Mouse (Mus musculus) lung, postnatal 0 days (tissue): ENCODE results near the gene Cldn2. TPM values are rescaled to one million over a fixed set of nuclear protein-coding genes. Genes with fewer than 3 reads are reported as not detected.

ENCODE experiments used
- ATAC-seq: fragments of 200-750 bp; cut with Nextera tagmentation; 2 replicates; pipeline ENCODE4 v1.8.0; 2017; ENCODE audit warnings: moderate library complexity
- DNase-seq: peaks from one replicate; pipeline ENCODE4 v3.0.0-alpha.2; 2016; ENCODE audit warnings: low spot score
- H3K27ac ChIP-seq: fragments of 300-500 bp; sonication (generic); 2 replicates; pipeline ENCODE4 v1.5.1; 2014; ENCODE audit warnings: antibody characterized with exemption, mild to moderate bottlenecking, low read length, mixed read lengths
- H3K27me3 ChIP-seq: fragments of 300-500 bp; sonication (generic); replicated peaks from 2 replicates; pipeline ENCODE4 v1.6.1; 2014; ENCODE audit warnings: low read length, mixed read lengths; ENCODE audit not compliant: insufficient read depth
- H3K36me3 ChIP-seq: fragments of 300-500 bp; sonication (generic); 2 replicates; pipeline ENCODE4 v1.6.1; 2014; ENCODE audit warnings: low read length, mixed read lengths; ENCODE audit not compliant: insufficient read depth
- H3K4me1 ChIP-seq: fragments of 300-500 bp; sonication (generic); 2 replicates; pipeline ENCODE4 v1.6.1; 2014; ENCODE audit warnings: antibody characterized with exemption, low read depth, low read length, mixed read lengths; ENCODE audit not compliant: insufficient read depth
- H3K4me2 ChIP-seq: fragments of 300-500 bp; sonication (generic); replicated peaks from 2 replicates; pipeline ENCODE4 v1.6.1; 2014; ENCODE audit warnings: low read depth, mild to moderate bottlenecking, low read length, moderate library complexity, mixed read lengths
- H3K4me3 ChIP-seq: fragments of 300-500 bp; sonication (generic); 2 replicates; pipeline ENCODE4 v1.5.1; 2014; ENCODE audit warnings: low read depth, low read length
- H3K9ac ChIP-seq: fragments of 300-500 bp; sonication (generic); replicated peaks from 2 replicates; pipeline ENCODE4 v1.6.1; 2014; ENCODE audit warnings: low read depth, mild to moderate bottlenecking
- H3K9me3 ChIP-seq: fragments of 300-500 bp; sonication (generic); 2 replicates; pipeline ENCODE4 v1.6.1; 2016; ENCODE audit warnings: low read length, mixed read lengths
- CTCF ChIP-seq: IDR thresholded peaks from 2 replicates; pipeline ENCODE4 v1.5.1; 2016; ENCODE audit warnings: antibody characterized with exemption, mild to moderate bottlenecking
- EP300 ChIP-seq: IDR thresholded peaks from 2 replicates; pipeline ENCODE4 v1.6.1; 2016; ENCODE audit warnings: antibody characterized with exemption, mild to moderate bottlenecking, control low read depth
- WGBS: fragments of 180-500 bp; shearing (Covaris S2); extraction: QIAGEN DNeasy Blood & Tissue Kit; methylation state at CpG from one replicate; pipeline ENCODE4 v1.1.7; 2014; 5-methylcytosine and 5-hydroxymethylcytosine counted together
- polyA plus RNA-seq: library from polyadenylated mRNA; unstranded; fragments of >200 nt; fragmentation: Nextera tagmentation; extraction: Ambion mirVana; gene quantifications from 2 replicates; pipeline ENCODE4 v1.2.1, GENCODE M21; 2015

The Cldn2 gene
- polyA plus RNA-seq, 1 experiment from 2014 or later: 1.3 TPM

DNA sequence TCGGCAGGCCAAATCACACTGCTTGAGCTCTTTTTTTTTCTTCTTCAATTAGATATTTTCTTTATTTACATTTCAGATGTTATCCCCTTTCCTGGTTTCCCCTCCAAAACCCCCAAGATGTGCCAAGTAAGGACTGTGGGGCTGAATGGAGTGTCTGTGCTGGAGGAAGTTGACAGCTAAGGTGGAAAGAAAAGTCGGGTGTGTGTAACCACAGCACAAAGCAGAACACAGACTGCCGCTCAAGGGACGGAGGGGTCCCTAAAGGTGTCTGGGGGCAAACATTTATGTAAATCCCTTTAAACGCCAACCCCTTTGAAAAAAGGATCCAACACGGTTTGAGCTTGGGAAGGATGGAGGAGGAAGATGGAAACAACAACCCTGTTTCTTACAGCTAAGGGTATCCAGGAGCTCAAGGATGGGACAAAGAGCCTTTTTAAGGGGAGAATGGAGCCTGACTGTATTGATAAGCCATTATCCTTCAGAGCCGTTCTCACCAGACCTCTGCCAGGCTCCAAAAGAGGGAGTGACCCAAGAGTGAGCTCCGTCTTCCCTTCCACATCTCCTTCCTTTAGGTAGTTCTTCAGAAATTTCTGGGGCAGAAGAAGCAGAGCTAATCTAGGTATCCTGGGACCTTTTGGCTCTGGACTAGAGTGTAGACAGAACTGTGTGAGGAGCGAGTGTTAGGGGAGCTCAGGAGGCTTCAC is 12.8 kb downstream of the Cldn2 start:
- WGBS: 64% methylated on average over 8 of the region's 9 CpGs

DNA sequence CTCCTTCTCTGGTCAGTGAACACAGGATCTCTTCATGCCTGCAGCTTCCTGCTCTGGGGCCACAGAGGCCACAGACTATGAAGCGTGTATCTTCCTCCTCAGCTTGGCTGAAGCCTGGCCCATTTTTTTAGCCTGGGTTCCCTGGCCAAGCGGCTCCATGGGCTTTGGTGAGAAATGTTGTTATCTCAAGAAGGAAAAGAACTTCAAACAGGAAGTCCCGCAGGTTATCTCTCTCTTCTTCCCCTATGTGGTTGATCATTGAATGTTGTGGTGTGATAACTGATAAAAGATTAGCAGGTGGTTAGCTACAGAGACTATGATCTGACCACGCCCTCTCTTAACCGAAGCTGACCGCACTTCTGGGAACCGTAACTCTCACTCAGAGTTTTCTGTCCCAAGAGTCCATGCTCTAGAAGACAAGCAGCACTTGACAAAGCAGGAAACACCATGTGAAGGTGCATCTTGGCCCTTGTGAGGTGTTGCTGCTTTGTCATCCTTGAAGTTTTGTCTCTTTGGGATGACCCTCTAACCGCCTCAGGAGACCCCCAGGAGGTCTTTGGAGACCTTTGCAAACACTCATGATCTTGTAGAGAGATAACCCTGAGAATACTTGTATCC is 13.5 kb downstream of the Cldn2 start:
- no peak for DNase-seq

More for the DNA sequence above, 12.8 kb downstream of the Cldn2 start:
- Histone ChIP-seq H3K9ac (no peak overlapping the region), H3K4me1 (no peaks in the 10 kb centered on the region), H3K9me3 (no peaks in the 10 kb centered on the region), H3K36me3 (no peaks in the 10 kb centered on the region), H3K27me3 (no peaks in the 10 kb centered on the region), H3K4me2 (no peak overlapping the region), H3K27ac (no peak overlapping the region), H3K4me3 (no peak overlapping the region)
- DNase-seq (no peak), ATAC-seq (no peak)
- TF ChIP-seq CTCF: no peak
- TF ChIP-seq EP300: no peak

DNA sequence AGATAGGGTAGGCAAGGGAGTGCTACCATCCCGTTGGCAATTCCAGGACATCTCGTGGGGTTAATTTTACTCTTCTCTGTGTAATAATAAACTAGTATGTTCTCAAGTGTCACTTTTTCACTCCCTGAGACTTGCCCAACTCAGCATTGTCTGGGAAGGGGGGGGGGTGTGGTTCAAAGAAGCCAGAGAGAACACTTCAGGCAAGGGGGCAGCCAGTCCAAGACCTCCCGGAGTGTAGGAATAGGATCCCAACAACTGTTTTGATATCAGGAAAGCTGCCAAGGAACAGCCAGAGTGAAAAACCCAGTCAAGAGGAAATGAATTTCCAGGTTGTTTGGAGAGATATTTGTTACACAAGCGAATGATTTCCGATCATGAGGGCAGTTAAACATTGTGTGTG is 14.6 kb downstream of the Cldn2 start:
- no peak overlapping the region for H3K9ac ChIP-seq
- H3K4me2 ChIP-seq: no peak overlapping the region
- H3K27me3 ChIP-seq: no peaks in the 10 kb centered on the region
- H3K27ac ChIP-seq: no peak overlapping the region
- no peak overlapping the region for H3K4me3 ChIP-seq
- no peaks in the 10 kb centered on the region for H3K4me1 ChIP-seq
- TF ChIP-seq CTCF (no peak), EP300 (no peak)
- no peaks in the 10 kb centered on the region for H3K36me3 ChIP-seq
- no peaks in the 10 kb centered on the region for H3K9me3 ChIP-seq
- no peak for ATAC-seq
- no peak for DNase-seq
- 54% methylated on average over 5 of the region's 5 CpGs for WGBS

More for the DNA sequence above, 13.5 kb downstream of the Cldn2 start:
- Histone ChIP-seq H3K9ac (no peak overlapping the region), H3K4me2 (no peak overlapping the region), H3K27me3 (no peaks in the 10 kb centered on the region), H3K4me3 (no peak overlapping the region), H3K36me3 (no peaks in the 10 kb centered on the region), H3K27ac (no peak overlapping the region), H3K9me3 (no peaks in the 10 kb centered on the region), H3K4me1 (no peaks in the 10 kb centered on the region)
- TF ChIP-seq CTCF (no peak), EP300 (no peak)
- WGBS: 57% methylated on average over 8 of the region's 8 CpGs
- no peak for ATAC-seq

DNA sequence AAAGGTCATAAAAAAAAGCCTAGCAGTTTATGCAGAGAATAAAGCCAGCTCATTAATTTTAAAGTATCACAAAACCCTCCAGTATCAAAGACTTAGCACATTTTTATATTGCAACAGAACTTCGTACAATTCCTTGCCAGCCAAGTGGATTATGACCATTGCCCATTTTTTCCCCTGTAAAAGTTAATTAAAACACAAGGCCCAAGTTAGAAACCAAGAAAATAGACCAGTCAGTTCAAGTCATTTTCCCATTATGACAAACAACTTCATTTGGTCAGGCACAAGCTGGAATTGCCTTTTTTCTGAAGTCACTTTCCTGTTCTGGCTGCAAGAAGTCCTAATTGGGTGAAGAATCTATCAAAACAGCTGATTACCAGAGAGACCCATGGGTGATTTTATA is 24.8 kb downstream of the Cldn2 start:
- Histone ChIP-seq H3K4me3 (no peak overlapping the region), H3K27ac (no peak overlapping the region), H3K27me3 (no peaks in the 10 kb centered on the region), H3K9ac (no peak overlapping the region), H3K36me3 (no peaks in the 10 kb centered on the region), H3K4me2 (no peak overlapping the region), H3K9me3 (no peaks in the 10 kb centered on the region), H3K4me1 (no peaks in the 10 kb centered on the region)
- DNase-seq (no peak), ATAC-seq (no peak)
- WGBS: 64% methylated on average over 1 of the region's 1 CpGs
- no peak for TF ChIP-seq CTCF
- TF ChIP-seq EP300: no peak

DNA sequence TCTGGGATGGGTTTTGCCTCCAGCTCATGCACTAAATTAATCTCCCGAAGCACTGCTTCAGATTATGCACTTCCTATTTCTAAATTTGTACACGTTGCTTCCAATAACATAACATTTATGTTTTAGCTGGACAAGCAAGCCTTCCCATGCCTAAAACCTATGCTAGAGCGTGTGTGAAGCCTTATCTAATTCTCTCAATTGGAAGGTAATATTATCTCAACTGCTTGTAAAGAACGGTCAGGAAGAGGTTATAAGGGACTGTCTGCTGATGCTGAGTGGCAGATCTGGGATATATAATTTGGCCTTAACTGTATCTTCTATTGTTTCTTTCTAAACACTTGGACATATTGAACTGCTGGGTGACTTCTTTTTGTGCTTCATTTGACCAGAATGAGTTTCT is 26.3 kb downstream of the Cldn2 start:
- no peaks in the 10 kb centered on the region for H3K36me3 ChIP-seq
- no peak overlapping the region for H3K4me2 ChIP-seq
- no peak overlapping the region for H3K27ac ChIP-seq
- WGBS: 83% methylated on average over 4 of the region's 4 CpGs
- no peak overlapping the region for H3K4me3 ChIP-seq
- no peak overlapping the region for H3K9ac ChIP-seq
- no peaks in the 10 kb centered on the region for H3K4me1 ChIP-seq
- no peaks in the 10 kb centered on the region for H3K27me3 ChIP-seq
- no peaks in the 10 kb centered on the region for H3K9me3 ChIP-seq
- TF ChIP-seq EP300 (no peak), CTCF (no peak)
- ATAC-seq (no peak), DNase-seq (no peak)

DNA sequence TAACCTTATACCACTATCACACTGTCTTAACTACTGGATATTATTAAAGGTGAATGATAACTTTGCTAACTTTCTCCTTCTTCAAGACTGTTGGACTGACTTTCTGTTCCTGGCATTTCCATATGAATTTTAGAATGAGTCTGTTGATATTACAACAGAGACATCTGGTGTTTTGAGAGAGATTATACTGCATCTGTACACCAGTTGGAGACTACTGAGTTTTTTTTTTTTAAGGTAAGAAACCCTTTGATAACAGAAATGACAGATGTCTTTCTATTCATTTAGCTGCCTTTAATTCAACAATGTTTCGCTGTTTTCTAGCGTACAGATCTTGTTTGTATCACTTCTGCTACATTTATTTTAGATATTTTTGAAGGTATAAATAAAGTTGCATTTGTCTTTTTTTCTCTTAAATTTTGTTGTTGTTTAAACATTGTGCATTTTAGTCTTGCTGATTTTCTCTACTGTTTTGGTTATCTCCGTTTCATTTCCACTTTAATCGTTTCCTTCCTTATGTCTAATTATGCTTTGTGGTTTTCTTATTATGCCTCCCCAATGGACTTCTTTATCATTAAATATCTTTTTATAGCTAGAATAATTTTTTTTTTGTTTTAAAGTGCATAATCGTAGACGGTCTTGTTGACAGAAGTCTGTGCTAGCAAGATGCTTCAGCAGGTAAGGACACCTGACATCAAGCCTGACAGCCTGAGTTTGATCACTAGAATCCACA is 27.9 kb downstream of the Cldn2 start:
- H3K4me2 ChIP-seq: no peak overlapping the region
- no peaks in the 10 kb centered on the region for H3K4me1 ChIP-seq
- H3K27ac ChIP-seq: no peak overlapping the region
- TF ChIP-seq CTCF (no peak), EP300 (no peak)
- H3K4me3 ChIP-seq: no peak overlapping the region
- H3K9me3 ChIP-seq: no peaks in the 10 kb centered on the region
- WGBS: 87% methylated on average over 6 of the region's 6 CpGs
- DNase-seq: no peak
- no peak for ATAC-seq
- H3K9ac ChIP-seq: no peak overlapping the region
- H3K27me3 ChIP-seq: no peaks in the 10 kb centered on the region
- no peaks in the 10 kb centered on the region for H3K36me3 ChIP-seq
